Mouse (Mus musculus) embryonic fibroblast, embryonic 13.5 days (primary cell): ENCODE data around the gene Zfp512b. TPM values are rescaled to one million over a fixed set of nuclear protein-coding genes. Genes with fewer than 3 reads are reported as not detected.

ENCODE experiments used
- H3K27ac ChIP-seq: 2 replicates; pipeline ENCODE4 v1.5.1; 2012; ENCODE audit warnings: low read length, control low read depth, inconsistent platforms; ENCODE audit not compliant: insufficient read depth
- H3K4me1 ChIP-seq: 2 replicates; pipeline ENCODE4 v1.6.1; 2011; ENCODE audit warnings: low read length; ENCODE audit not compliant: control insufficient read depth, insufficient read depth
- H3K4me3 ChIP-seq: 2 replicates; pipeline ENCODE4 v1.5.1; 2011; ENCODE audit warnings: mild to moderate bottlenecking, control low read depth, low read length; ENCODE audit not compliant: insufficient read depth
- CTCF ChIP-seq: IDR thresholded peaks from 2 replicates; pipeline ENCODE4 v1.5.1; 2011; ENCODE audit warnings: mild to moderate bottlenecking, control low read depth, low read length, moderate library complexity, borderline replicate concordance; ENCODE audit not compliant: insufficient read depth
- POLR2A ChIP-seq: IDR thresholded peaks from 2 replicates; pipeline ENCODE4 v1.6.1; 2011; ENCODE audit warnings: low read depth, mild to moderate bottlenecking, control low read depth, low read length, moderate library complexity
- polyA plus RNA-seq: library from polyadenylated mRNA; stranded (reverse); fragments of >200 nt; gene quantifications from 2 replicates; pipeline ENCODE4 v1.2.4, GENCODE M21; 2011; ENCODE audit warnings: low read depth; ENCODE audit not compliant: missing spikeins, insufficient read length

The Zfp512b gene
- 31.8 and 41.0 TPM in 2 replicates for polyA plus RNA-seq

DNA sequence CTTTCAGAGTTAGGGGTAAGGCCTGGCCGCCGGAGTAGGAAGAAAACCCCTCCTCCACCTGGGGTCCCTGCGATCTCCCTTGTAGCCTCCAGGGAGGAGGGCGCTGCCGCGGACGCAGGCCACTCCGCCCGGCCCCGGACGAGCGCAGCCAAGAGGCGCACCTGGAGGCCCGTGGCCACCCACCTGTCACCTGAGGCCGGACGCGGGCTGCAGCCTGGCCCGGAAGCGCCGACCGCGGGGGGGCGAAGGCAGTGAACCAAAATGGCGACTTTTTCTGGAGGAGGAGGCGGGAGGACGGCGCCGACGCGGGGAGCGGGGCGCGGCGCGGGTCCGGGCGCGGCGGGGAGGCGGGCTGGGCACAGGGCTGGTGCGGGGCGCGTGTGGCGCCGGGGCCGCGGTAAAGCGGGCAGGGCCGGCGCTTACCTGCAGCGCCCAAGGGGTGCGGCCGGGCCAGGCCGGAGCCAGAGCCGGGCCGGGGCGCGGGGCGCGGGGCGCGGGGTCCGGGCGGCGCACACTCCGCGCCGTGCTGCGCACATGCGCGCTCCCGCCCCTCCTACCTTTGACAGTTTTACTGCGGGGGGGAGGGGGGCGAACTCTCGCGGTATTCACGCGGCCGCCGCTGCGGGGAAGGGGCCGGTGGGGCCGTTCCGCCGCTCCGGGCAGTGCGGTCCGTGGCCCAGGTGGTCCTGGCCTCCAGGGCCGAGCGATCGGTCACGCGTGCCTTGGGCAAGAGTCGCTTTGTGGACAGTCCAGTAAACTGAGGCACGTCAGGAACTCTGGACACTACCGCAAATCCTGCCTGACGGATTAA is at the start of gene Zfp512b:
Zfp512b (minus strand) TSS at position 573 of the 811 bp plus-strand sequence.
- peak; percentile 94 for TF ChIP-seq POLR2A
- TF ChIP-seq CTCF: no peak
- peak within 1 kb of the TSS; percentile 37 for H3K27ac ChIP-seq
- H3K4me3 ChIP-seq: peak within 1 kb of the TSS; percentile 96
- peaks cover 8% of the 10 kb centered on the region for H3K4me1 ChIP-seq

DNA sequence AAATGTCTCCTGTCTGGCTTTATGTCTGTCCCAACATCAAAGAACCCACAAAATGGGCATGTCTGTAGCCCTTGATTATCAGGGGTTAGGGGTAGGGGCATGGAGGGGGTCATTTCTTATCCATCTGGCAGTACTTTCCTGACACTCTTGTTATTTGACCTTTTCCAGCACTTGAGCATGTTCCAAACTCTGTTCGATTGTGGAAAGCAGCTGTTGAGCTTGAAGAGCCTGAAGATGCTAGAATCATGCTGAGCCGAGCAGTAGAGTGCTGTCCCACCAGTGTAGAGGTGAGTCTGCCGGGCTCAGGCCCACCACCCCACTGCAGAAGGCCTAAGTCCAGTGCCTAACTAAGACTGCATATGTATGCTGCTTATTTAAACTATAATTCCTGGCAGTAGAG is 43.3 kb upstream of the Zfp512b start:
- TF ChIP-seq CTCF: no peak
- TF ChIP-seq POLR2A: no peak
- Histone ChIP-seq H3K4me1 (no peaks in the 10 kb centered on the region), H3K4me3 (no peak overlapping the region)

GRCm38 (mm10) chr2:181632624-181633023 is 40.0 kb upstream of the Zfp512b start:
- TF ChIP-seq CTCF (no peak), POLR2A (no peak)
- Histone ChIP-seq H3K4me3 (no peak overlapping the region), H3K27ac (no peak overlapping the region), H3K4me1 (no peaks in the 10 kb centered on the region)

More for the DNA sequence above, 43.3 kb upstream of the Zfp512b start:
- no peak overlapping the region for H3K27ac ChIP-seq

GRCm38 (mm10) chr2:181628471-181628870 is 35.9 kb upstream of the Zfp512b start:
- H3K27ac ChIP-seq: no peak overlapping the region
- TF ChIP-seq CTCF (no peak), POLR2A (no peak)
- no peaks in the 10 kb centered on the region for H3K4me1 ChIP-seq
- no peak overlapping the region for H3K4me3 ChIP-seq

- TF ChIP-seq CTCF (no peak), POLR2A (no peak)
- Histone ChIP-seq H3K27ac (no peak overlapping the region), H3K4me3 (no peak overlapping the region), H3K4me1 (no peaks in the 10 kb centered on the region)
These were observed 30.8 kb upstream of the Zfp512b start for GRCm38 (mm10) chr2:181623401-181623800.

DNA sequence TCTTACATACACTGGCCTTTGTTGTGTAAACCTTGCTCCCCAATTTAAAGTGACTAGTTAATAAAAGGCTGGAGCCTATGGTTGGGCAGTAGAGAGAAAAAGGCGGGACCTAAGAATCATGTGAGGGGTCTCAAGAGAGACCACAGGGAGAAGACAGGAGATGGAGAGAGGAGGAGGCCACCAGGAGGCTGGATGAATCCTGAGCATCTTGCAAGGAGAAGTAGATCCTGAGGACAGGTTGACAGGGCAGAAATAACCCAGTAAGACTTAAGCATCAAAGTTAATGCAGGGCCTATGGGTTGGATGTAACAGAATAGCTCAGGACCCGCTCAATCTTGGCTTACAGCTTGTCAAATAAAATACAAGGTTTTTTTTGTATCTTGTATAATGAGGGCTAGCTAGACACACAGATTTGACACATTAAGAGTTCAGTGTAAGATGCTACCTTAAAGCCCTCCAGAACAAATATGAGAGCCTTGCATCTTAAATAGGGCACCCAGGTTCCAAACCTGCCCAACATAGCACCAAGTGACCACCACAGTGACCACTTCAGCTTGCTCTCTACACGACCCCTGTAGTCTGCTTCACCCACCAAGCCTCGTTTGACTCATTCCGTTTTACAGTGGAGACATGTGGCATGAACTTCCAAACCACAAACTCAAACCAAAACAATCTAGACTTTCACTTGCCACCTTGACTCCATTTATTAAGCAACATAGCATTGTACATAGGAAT is 26.3 kb upstream of the Zfp512b start:
- no peaks in the 10 kb centered on the region for H3K4me1 ChIP-seq
- no peak for TF ChIP-seq CTCF
- TF ChIP-seq POLR2A: no peak
- H3K4me3 ChIP-seq: no peak overlapping the region
- no peak overlapping the region for H3K27ac ChIP-seq

DNA sequence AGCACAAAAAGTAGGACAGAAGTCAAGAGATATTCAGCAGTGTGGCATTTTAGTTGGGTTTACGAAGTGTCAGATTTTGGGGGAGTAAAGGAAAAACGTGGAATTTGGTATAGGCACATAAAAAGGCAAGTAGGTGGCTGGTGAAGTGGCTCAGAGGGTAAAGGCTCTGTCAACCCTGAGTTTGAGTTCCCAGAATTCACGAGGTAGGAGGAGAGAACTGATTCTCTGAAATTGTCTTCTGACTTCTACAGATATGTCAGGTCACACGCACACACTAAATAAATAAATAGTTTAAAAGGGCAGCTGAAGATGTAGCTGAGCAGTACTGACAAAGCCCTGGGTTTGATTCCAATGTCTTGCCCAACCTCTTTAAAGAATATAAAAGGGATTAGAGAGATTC is 9.8 kb upstream of the Zfp512b start:
- H3K27ac ChIP-seq: no peak overlapping the region
- H3K4me3 ChIP-seq: no peak overlapping the region; the same call in 1 of the 2 replicates
- no peak for TF ChIP-seq POLR2A
- TF ChIP-seq CTCF: no peak
- peaks cover 3% of the 10 kb centered on the region; the same call in 1 of the 2 replicates for H3K4me1 ChIP-seq

DNA sequence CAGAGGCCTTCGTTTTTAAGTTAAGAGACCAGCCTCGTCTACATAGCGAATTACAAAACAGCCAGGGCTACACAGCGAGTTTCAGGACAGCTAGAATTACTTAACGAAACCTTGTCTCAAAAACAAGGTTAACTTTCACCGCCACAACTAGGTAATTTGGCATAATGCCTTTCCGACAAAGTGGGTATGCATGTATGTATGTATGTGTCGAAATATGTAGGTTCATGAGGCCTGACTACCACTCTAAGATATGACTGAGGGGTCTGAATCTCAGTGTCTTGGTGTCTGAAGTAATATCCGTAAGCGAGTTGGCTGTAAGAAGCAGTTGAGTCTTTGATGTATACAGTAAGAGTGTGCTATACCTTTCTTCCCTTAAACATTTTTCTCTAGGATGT is 9.1 kb upstream of the Zfp512b start:
- no peak for TF ChIP-seq POLR2A
- TF ChIP-seq CTCF: no peak
- no peak overlapping the region for H3K27ac ChIP-seq
- H3K4me1 ChIP-seq: peaks cover 8% of the 10 kb centered on the region; the same call in 1 of the 2 replicates
- peak overlapping the region; percentile 98 for H3K4me3 ChIP-seq

DNA sequence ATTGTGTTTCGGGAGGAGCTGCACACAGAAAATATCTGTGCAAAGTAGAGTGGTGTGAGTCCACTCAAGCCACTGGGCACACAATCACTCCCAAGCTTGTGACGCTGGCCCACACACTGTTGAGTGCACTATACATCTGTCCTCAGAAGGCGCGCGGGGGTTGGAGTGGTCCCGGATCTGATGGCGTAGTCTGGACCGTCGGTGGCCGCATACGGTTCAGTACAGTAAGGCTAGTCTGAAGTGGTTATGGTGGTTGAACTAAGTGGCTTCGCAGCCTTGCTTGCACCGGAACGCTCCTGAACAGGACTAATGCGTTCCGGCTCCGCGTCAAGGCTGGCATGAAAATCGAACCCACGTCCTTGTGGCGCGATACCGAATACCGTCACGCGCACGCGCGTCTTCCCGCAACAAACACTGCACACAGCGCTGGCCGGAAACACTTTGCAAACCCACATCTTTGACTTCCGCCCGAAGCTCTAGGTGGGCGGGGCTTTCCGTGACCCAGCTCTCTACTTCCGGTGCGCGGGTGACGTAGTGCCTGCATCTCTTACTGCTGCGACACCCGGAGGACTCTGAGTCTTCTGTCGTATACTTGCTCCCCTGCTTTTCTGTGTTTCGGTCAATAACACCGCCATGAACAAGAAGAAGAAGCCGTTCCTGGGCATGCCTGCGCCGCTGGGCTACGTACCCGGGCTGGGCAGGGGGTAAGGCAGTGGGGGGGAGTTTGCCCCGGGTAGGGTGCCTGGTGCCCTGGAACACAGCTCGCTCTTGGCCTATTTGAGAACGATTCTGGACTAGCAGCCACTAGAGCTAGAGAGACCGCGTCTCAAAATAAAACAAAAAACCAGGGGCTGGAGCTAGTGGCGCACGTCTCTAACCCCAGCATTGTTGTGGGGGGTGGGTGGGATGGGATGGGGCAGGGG is 8.5 kb upstream of the Zfp512b start:
- peaks cover 8% of the 10 kb centered on the region; the same call in 1 of the 2 replicates for H3K4me1 ChIP-seq
- peak overlapping the region; percentile 98 for H3K4me3 ChIP-seq
- TF ChIP-seq CTCF (no peak), POLR2A (peak; percentile 90)
- peak overlapping the region; percentile 17; the same call in 1 of the 2 replicates for H3K27ac ChIP-seq
